ENCODE assay signal across 9 mouse cellular contexts in the genomic region with DNA sequence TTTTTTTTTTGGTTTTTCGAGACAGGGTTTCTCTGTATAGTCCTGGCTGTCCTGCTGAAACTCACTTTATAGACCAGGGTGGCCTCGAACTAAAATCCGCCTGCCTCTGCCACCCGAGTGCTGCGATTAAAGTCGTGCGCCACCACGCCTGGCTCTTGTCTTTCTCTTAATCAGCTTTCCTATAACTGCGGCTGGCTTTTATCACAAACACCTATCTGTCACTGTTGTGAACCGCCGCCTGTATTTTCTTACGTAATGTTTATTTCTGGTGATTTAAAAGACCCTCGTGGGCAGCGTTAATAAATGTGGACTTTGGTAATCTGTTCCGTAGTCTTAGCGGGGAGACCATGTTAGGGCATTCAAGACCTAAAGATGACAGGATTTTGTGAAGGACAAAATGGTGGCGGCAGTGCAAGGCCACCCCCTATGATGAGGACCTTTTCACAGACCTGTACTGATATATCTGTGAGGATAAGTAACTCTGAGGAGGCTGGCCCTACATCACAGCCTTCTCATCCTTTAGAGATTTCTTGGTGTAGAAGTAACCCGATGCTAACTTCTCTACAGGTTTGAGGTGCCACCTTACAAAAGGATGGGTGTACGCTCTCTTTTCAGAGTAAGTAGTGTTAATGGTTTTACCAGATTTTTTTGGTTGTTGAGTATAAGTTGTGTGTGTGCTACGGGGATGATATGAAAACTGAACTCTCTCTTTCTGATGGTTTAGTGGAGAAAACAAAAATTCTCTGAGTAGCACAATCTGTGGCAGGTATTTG. TPM values are rescaled to one million over a fixed set of nuclear protein-coding genes. Genes with fewer than 3 reads are reported as not detected.
A peak's percentile ranks its signal among the peaks of the same experiment; 100 is the strongest.
DNase-seq lines count a peak whose midpoint lies in the region; ATAC-seq lines count a peak whose summit lies in the region.
"Had no signal": no experiment of that assay in that cellular context is flagged by ENCODE, and none has a peak within 500 bp of the region (broad histone marks: within the 10 kb centered on the region; RNA-seq: fewer than 3 reads in every experiment).

No protein-coding gene starts in this region.

- no peak for ATAC-seq in CD4-positive, CD25-positive, alpha-beta regulatory T cell, adult 4 months
- ATAC-seq in megakaryocyte, adult 5-6 weeks (ENCODE audit: poor library complexity, severe bottlenecking) = no peak

- H3K36me3 ChIP-seq in megakaryocyte, embryonic 14.5 days (replicated peaks; ENCODE audit: low read length) = peaks cover 37% of the 10 kb centered on the region

- H3K9me3 ChIP-seq in megakaryocyte, embryonic 14.5 days = no peaks in the 10 kb centered on the region

- peak overlapping the region; percentile 99 for H3K4me3 ChIP-seq in megakaryocyte, embryonic 14.5 days (replicated peaks)

- peaks cover 49% of the 10 kb centered on the region for H3K4me1 ChIP-seq in megakaryocyte, embryonic 14.5 days

- peak; percentile 60 for DNase-seq in CD4-positive, CD25-positive, alpha-beta regulatory T cell, adult 2 months (ENCODE audit: low read depth, low spot score)
- DNase-seq in heart, postnatal 4 days = peak; percentile 19
- peak; percentile 25 for DNase-seq in lung, postnatal 10 days
- DNase-seq in right cerebral cortex, postnatal 36 days (ENCODE audit: low spot score in 2 of 2) = no peak
- DNase-seq in cerebellum, adult 18-20 months = no peak

- no peaks in the 10 kb centered on the region for H3K27me3 ChIP-seq in megakaryocyte, embryonic 14.5 days (replicated peaks)

RNA-seq across cellular contexts. Expression of gene Slc3a2, which starts 0.6 kb away (rescaled TPM):
- 10 to 100 TPM; 63.7 to 85.1 TPM for polyA plus RNA-seq in CD4-positive, CD25-positive, alpha-beta regulatory T cell, adult 4 months (2017; shearing (Covaris generic))
- polyA plus RNA-seq in megakaryocyte, embryonic 14.5 days (2012; ENCODE audit: insufficient read depth, low replicate concordance) = 139 and 161 TPM in 2 replicates
- 26.3 and 32.6 TPM in 2 replicates for total RNA-seq in megakaryocyte, adult 5-6 weeks (2015)
- 31.6 and 34.1 TPM in 2 replicates for total RNA-seq in megakaryocyte, adult 5-6 weeks (2017)
- total RNA-seq in heart, postnatal 4 days (2021) = 10 to 100 TPM; 62.4 to 66.3 TPM

RNA-seq across cellular contexts. Expression of gene Wdr74, which starts 11.9 kb away (rescaled TPM):
- polyA plus RNA-seq in CD4-positive, CD25-positive, alpha-beta regulatory T cell, adult 4 months (2017; shearing (Covaris generic)) = 10 to 100 TPM; 72.5 to 92.2 TPM
- polyA plus RNA-seq in megakaryocyte, embryonic 14.5 days (2012; ENCODE audit: insufficient read depth, low replicate concordance) = 3.7 and 16.5 TPM in 2 replicates
- 30.3 and 37.1 TPM in 2 replicates for total RNA-seq in megakaryocyte, adult 5-6 weeks (2015)
- total RNA-seq in megakaryocyte, adult 5-6 weeks (2017) = 38.2 and 38.5 TPM in 2 replicates
- total RNA-seq in heart, postnatal 4 days (2021) = 10 to 100 TPM; 30.3 to 31.1 TPM

RNA-seq across cellular contexts. Expression of gene 1700092M07Rik, which starts 16.8 kb away (rescaled TPM):
- under 1 TPM in 1 of 2 experiments, not detected in 1; 0.75 TPM for polyA plus RNA-seq in CD4-positive, CD25-positive, alpha-beta regulatory T cell, adult 4 months (2017; shearing (Covaris generic))
- 0.86 TPM in 1 of 2 replicates, not detected in the other for polyA plus RNA-seq in megakaryocyte, embryonic 14.5 days (2012; ENCODE audit: insufficient read depth, low replicate concordance)
- 0.83 TPM in 1 of 2 replicates, not detected in the other for total RNA-seq in megakaryocyte, adult 5-6 weeks (2015)
- 1.3 TPM in 1 of 2 replicates, not detected in the other for total RNA-seq in megakaryocyte, adult 5-6 weeks (2017)
- not detected for total RNA-seq in heart, postnatal 4 days (2021)
- total RNA-seq: hematopoietic stem cell, adult 5-6 weeks had no signal

RNA-seq across cellular contexts. Expression of gene Stx5a, which starts 17.5 kb away (rescaled TPM):
- polyA plus RNA-seq in CD4-positive, CD25-positive, alpha-beta regulatory T cell, adult 4 months (2017; shearing (Covaris generic)) = 100 to 1,000 TPM; 132 to 165 TPM
- 18.8 and 39.1 TPM in 2 replicates for polyA plus RNA-seq in megakaryocyte, embryonic 14.5 days (2012; ENCODE audit: insufficient read depth, low replicate concordance)
- 40.9 and 55.3 TPM in 2 replicates for total RNA-seq in megakaryocyte, adult 5-6 weeks (2015)
- total RNA-seq in megakaryocyte, adult 5-6 weeks (2017) = 40.8 and 65.6 TPM in 2 replicates
- 10 to 100 TPM; 43.4 to 48.5 TPM for total RNA-seq in heart, postnatal 4 days (2021)

RNA-seq across cellular contexts. Expression of gene Nxf1, which starts 33.1 kb away (rescaled TPM):
- 100 to 1,000 TPM; 163 to 188 TPM for polyA plus RNA-seq in CD4-positive, CD25-positive, alpha-beta regulatory T cell, adult 4 months (2017; shearing (Covaris generic))
- polyA plus RNA-seq in megakaryocyte, embryonic 14.5 days (2012; ENCODE audit: insufficient read depth, low replicate concordance) = 10.6 and 13.3 TPM in 2 replicates
- total RNA-seq in megakaryocyte, adult 5-6 weeks (2015) = 257 and 292 TPM in 2 replicates
- total RNA-seq in megakaryocyte, adult 5-6 weeks (2017) = 69.7 and 76.0 TPM in 2 replicates
- total RNA-seq in heart, postnatal 4 days (2021) = 10 to 100 TPM; 82.1 to 86.1 TPM

Comparison
In these comparisons a context has a peak if more than half of its experiments do, and no peak if none do; other contexts are left out.
1. DNase-seq: peak in CD4-positive, CD25-positive, alpha-beta regulatory T cell, adult 2 months (single experiment), heart, postnatal 4 days (single experiment) and lung, postnatal 10 days (single experiment); none in right cerebral cortex, postnatal 36 days (0 of 2) and cerebellum, adult 18-20 months (0 of 2).